Mouse (Mus musculus): ENCODE data around the gene Zic5.
"Not testable (repeated sequence)": the region's sequence is repeated elsewhere in the genome, so short reads cannot be mapped to it uniquely, and the experiment has no call there.

DNA sequence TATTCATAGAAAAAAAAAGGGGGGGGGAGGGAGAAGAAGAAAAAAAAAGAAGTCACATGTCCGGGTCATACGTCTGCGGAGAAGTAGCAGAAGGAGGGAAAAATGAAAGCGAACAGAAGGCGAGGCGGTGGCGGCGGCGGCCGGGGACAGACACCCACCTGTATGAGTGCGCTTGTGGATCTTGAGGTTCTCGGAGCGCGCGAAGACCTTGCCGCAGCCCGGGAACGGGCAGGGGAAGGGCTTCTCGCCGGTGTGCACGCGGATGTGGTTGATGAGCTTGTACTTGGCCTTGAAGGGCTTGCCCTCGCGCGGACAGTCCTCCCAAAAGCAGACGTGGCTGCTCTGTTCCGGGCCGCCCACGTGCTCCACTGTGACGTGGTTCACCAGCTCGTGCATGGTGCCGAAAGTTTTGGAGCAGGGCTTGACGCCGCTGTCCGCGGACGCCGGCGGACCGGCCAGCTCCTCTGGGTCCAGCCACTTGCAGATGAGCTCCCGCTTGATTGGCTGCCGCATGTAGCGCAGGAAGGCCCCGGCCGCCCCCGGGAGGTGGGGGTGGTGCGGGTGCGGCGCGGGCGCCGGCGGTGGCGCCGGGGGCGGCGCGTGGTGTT lies 1.6 kb downstream of the Zic5 start:
- not testable (repeated sequence) for TF ChIP-seq CTCF, EP300 (IDR thresholded peaks at IDR 0.05)
